Mouse (Mus musculus) spleen, postnatal 4 days (tissue): ENCODE measurements at regions not wholly inside any gene's neighbourhood (a gene's known extent, or its start where the extent isn't known, plus 50 kb on each side); places are given as distances from the start of the nearest gene placed in this dataset.

Source experiments
- DNase-seq, 2 experiments: peaks; one replicate each; pipeline ENCODE4 v3.0.0; 2022; ENCODE audit warnings: low spot score in 2 of 2

DNA sequence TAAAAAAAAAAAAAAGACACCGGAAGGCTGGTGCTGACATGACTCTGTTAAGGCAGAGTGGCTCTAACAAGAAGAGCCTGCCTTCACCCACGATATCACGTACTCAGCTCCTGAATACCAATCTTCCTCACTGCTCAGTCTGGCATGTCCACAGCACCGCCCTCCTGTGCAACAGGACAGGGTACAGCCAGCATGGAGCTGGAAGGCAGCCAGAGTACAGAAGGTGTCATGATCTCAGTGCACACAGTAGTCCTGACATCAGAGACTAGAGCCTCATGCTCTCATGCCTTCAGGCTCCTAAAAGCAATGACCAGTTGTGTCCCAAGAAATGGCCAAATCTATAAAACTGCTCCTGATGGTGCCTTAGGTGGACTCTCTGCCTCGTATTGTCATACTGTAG is 229.7 kb upstream of the Zdhhc25 start:
- DNase-seq, result no peak

DNA sequence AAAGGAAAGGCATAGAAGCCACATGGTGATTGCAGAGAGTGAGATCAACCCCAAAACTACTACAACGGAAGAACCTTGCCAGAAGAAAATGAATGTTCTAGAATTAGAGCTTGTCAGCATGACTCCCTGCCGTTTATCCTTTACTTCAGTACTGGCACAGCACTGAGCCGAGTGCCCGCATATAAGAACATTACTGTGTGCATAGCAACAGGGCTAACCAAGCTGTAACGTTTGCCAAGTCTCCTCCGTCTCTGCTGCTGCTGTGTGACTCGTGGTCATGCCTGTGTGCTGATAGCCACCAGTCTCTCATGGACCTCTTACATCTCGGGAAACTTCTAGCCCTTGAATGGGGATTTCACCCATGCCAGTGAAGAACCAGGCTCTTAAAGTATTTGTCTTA is 228.1 kb upstream of the Zdhhc25 start:
- no peak for DNase-seq

DNA sequence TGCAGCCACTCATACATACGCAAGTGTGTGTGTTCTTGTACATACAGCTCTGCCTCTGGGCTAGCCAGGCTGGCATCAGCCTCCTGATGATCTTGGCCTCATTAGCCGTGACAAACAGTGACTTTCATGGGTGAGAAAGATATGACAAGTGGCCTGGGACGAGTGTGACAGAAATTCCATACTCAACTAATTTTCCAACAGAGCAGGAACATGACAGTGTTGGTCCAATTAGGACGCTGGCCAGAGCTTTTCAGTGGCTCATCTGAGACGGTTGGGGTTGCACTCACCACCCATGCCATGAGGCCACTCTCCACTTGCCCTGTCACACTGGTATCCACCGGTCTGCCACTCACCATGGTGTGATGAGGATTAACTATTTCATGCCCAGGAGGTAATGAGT is 226.2 kb upstream of the Zdhhc25 start:
- DNase-seq, result no peak

DNA sequence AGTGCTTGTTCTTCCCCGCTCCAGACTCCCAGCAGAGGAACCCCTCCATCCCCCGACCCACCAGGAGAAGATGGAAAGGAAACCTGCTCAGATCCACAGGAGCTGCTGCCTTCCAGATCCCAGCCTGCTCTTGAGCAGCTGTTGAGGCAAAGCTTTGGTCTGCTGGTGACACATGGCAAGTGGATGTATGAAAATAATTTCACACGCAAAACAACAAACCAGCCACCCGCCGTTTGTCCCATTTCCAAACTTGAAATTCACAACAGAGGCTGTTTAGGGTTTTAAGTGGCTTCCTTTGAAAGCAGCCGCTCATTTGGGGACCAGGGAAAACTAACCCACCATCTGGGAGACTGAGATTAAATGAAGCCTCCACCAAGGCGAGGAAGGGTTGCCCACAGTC is 220.8 kb upstream of the Zdhhc25 start:
- DNase-seq, result no peak

DNA sequence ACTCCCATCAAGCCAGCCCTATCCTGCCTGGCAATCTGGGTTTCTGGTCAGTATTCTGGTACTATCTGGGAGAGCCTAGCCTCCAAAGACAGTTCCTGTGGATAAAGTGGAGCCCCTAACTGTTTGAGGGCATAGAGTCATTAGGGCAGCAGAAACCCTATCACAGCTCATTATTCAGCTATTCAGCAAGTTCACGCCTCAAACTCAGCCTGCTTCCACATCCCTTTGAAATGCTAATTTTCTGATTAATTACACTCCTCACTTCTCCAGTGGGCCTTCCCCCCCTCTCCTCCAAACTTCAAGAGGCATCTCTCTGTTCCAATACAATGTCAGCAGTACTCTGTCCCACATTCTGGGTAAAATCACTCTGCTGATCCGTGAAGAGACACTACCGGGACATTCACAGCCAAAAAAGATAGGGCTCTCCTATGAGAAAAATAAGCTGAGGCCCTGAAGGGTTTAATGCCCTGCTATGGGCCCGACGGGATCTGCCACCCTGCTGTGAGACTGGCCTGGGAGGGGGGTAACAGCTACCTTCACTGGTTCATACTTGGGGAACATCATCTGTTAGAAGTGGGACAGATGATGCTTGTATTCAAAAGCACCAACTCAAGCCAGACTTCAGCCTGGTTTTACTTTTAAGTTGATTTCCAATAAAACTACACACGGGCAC is 220.0 kb upstream of the Zdhhc25 start:
- no peak for DNase-seq

DNA sequence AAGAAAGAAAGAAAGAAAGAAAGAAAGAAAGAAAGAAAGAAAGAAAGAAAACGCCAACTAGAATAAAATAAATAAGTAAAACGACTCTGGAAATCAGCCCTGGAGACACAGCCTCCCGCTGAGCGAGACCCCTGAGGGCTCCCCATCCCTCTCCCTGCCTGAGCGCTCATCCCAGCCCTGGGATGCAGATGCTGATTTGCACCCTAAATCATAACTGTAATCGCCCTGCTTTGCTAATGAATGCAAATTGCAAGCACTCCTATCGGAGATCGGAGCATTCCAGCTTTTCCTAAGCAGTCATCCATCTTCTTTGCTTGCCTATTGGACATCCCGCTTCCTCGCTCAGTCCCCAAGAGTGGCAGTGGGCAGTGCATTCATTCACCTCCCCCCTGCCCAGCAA is 218.7 kb upstream of the Zdhhc25 start:
- DNase-seq, result no peak

DNA sequence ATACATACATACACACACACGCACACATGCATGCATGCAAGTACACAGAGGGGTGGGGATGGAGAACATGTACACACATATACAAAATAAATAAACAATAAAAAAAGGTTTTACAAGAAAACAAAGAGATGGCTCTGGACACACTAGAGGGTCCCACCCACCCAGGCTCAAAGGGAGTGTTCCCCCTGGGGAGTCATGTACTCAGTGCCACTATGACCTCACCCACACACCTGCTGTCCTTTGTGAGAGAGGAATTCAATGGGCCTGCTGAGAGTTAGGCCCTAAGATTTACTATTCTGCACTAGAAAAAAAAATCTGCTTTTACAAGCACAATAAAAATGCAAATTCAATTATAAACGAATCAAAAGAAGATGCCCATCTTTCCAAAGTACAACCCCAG is 214.2 kb upstream of the Zdhhc25 start:
- DNase-seq, result no peak

DNA sequence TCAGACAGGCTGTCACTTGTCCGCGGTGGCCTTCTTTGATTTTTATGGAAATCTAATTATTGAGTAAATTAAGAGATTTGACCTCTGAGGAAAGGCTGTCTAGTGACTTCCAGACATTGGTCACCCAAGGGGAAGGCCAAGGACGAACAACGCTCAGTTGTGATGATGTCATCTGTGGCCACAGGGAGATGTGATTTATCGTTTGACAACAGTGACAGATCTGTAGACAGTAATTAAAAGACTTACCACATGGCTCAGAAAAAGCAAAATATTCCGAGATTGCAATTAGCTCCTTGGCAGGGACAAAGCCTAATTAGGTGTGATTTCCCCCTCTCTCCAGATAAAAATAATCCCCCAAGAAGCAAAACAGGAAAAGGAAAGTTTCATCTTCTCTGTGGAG is 213.4 kb upstream of the Zdhhc25 start:
- DNase-seq, result no peak

DNA sequence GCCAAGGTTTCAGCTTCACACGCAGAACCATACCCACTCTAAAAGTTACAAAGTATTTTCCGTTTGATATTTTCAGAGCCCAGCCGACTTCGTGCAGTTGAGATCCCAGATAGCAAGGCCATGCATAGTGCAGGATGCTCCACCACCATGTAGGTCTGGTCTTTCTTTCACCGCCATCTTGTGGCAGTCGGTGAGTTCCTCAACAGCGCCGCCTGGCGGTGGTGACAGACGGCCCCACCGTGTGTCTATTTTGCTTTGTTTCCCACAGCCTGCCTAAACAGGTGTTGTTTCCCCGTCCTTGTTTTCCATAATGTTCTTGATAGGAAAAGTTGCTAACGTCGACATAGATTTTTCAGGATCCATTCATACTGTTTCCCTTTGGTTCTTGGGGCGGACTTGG is 208.3 kb upstream of the Zdhhc25 start:
- DNase-seq, result no peak

DNA sequence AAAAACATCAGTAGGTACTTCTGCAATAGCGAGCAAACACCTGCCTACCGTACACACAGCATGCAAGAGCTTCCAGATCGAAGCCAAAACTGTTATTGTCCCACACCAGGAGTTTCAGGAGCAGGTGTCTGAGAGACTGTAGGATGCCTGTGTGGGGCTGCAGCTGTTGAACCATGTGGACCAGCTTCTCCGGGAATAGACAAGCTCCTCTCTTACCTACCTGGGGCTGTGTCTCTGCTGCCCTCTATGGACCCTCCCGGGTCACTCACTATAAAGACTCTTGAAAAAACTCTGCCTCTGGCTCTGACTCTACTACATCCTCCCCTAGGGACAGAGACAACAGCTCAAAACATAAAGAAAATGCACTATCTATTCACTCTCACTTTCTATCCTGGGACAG is 201.0 kb upstream of the Zdhhc25 start:
- no peak for DNase-seq

DNA sequence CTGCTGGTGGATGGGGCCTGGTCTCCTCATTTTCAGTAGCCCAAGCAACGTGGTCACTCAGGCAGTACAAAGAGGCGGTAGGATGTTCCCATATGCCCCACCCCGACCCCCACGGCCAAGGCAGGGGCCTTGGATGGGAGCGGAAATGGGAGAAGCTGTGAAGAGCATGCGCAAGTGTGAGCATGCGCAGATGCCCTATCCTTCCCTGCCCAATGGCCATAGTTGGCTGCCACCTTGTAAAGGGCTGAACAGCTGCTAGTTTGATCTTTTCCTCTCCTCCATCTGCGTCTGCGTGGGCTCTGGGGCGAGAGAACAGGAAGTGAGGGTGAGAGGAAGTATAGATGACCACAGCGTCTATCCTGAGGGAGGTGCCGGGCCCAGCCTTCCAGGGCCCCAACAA is 200.1 kb upstream of the Zdhhc25 start:
- DNase-seq, result no peak

DNA sequence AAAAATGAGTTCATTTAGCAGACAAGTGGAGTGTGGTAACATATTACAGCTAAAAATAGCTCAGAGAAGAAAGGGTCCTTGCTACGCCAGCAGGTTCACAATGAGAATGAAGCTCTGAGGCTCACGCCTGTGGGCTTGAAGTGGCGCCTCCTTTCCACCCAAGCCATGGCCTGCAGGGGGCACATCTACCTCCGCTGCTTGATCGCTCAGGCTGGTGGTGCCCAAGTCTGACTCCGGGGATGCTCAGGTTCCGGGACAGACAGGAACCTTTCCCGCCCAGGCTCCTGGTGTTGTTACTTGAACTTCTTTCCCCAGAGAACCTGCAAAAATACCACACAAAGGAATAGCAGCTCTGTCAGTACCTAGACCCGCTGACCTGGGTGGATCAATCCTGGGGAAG is 199.3 kb upstream of the Zdhhc25 start:
- no peak for DNase-seq

DNA sequence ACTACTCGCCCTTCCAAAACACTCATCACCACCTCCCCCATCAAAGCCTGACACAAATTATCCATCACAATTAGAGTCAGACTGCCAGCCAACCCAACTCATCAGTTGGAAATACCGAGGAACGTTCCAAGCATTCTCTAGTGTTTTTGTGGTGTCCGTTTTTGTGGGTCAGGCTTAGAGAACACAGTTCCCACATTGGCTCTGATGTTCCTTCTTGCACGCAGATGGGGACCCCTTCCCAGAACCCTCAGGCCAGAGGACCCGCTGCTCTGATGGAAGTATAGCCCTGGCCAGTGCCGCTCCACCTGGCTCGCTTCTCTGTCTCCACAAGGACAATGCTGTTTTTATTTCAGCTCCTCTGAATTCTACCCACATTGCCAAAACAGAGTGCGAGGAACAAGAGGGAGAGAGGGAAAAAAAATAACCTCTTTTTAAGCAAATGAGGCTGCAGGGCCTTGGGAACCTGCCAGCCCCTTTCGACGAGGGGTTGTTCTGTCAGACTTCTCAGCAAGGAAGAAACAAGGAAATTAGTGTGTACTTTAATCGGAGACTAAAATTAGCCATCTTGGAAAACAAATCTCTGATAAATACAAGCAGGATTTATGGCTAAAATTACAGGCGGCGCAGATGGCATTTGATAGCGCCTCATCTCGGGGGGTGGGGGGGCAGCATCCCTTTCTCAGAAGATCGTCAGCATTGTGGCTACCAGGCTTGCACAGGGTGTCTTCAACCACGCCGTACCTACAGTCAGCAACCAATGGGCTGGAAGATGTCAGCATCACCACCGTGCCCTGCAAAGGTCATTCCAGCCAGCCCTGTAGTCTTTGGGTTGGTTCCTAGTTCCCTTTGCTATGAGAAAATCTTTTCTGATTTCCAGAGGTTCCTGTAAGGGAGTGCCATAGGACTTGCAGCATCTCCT is 191.4 kb upstream of the Zdhhc25 start:
- no peak for DNase-seq

DNA sequence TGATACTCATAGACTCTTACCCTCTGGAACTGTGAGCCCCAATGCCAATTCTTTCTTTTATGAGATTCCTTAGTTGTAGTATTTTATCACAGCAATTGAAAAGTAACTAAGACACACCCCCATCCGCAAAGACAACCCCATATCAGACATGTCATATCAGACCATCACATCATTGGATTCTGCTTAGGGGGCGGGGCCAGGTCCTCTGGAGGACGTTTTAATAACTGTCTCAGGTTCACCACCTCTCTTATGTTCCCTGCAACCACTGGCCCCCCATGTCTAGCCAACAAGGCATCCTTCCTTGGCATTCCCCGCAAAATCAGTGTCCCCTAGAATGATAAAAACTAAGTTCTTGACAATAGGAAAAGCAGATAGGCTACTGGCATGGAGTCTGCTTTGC is 185.9 kb upstream of the Zdhhc25 start:
- DNase-seq, result no peak

DNA sequence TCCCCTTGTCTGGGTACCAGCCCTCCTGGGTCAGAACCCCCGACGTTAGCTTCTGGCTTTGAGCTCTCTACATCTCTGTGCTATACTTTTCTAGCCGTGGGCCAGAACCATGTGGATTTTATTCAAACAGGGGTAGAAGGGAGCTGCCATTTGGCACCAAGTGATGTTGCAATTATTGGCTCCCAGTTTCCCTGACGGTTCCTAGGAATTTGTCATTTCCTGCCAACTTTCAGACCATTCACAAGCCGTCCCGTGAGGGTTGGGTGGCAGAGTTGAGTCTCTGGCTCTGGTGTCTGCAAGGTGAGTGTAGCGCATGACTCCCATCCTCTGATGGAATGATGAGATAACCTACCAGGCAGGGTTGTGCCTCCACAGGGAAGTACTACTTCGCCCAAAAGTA is 181.2 kb upstream of the Zdhhc25 start:
- no peak for DNase-seq

DNA sequence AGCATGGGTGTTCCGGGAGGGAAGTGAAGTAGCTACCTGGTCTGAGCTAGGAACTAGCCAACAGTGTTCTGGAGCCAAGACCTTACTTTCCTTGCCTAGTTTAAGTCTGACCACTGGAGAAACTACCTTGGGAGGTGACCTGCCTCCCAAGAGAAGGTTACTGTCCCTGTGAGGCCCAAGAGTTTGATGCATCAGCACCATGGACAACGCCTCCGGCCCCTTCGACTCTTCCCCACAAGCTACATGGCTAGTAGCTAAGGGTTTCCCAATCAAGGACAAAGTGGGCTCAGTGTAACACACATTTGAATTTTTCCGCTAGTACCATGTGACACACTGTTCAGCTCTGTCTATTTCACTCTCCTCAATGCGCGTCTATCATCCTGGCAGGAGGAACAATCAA is 171.7 kb upstream of the Zdhhc25 start:
- no peak for DNase-seq

DNA sequence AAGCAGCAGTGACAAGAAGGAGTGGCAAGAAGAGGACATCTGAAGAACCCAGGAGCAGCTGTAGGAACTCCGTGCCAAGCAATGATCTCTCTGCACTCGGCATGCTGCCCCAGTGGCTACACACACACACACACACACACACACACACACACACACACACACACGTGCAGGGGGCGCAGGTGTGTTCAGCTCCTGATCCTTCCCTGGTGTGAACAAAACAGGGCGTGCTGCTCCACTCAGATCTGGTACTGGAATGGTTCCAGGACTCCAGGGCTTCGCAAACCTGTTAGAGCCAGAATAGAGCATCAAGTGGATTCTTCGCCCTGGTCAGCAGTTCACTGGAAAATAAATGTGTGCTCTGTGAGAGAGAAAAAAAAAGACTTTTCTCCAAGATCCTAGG is 169.2 kb upstream of the Zdhhc25 start:
- no peak for DNase-seq

DNA sequence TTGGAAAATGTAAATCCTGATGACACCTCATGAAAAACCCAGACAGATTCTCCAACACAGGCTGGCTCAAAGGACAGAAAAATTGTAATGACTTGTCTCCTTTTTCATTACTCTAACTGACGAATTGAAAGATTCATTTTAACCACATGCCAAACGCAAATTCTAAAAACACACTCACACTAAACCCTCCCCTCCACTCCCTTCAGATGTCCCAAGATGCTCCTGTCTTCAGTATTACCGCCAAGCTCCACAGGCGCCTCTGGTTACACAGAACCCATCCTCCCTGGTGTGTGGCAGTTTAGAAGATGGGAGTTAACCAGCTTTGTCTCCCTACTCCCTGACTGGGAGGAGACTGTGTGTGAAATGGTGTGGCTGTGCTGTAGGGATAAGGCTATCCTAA is 151.8 kb upstream of the Zdhhc25 start:
- DNase-seq, result no peak

DNA sequence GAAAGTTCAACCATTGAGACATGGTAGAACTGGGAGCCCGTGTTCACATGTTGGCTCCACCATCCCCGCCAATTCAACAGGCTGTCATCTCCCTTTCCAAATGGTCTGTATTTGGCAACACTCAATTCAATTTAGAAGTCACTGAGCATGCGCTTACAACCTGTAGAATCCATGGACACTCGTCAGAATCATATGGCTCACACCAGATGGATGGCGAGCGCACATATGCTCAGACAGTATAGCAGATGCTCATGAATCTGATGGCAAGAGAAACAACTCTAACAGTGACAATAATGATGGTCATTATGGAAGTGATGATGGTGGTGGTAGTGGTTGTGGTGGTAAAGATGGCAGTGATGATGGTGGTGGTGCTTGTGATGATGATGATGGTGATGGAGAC is 148.9 kb upstream of the Zdhhc25 start:
- no peak for DNase-seq

DNA sequence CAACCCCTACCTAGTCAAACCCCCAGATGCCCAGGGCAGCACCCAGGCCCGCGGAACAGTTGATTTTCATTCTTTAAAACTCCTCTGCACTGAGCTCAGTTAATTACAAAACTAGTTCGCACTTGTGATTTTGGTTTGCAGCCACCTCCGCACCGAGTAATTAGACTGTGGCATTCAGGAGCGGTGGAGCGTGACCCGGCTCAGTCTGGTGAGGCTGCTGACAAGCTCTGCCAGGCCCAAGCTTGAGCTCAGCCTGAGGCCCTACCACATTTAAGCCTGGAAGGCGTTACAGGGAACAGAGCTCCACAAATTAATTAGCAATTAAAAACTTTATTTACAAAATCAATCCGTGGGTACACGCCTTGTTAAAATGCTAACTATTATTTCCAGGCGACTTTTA is 132.0 kb upstream of the Zdhhc25 start:
- DNase-seq, result no peak

DNA sequence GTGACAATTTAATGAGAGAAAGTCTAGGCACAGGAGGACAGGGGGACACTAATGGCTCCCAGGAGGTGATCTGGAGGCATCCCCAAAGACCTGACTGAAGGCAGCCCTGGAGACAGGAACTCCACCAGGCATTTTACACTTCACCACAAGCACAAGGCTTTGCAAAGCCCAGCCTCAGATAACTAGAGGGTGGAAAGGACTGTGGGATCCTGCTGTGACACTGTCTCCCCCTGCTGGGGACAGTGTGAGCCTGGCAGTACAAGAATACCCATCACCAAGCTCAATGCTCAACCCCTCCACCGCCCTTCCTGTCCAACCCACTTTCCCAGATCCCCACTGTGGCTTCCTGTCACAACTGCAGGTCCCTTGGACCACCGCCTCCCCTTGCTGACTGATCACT is 131.3 kb upstream of the Zdhhc25 start:
- DNase-seq, result no peak

DNA sequence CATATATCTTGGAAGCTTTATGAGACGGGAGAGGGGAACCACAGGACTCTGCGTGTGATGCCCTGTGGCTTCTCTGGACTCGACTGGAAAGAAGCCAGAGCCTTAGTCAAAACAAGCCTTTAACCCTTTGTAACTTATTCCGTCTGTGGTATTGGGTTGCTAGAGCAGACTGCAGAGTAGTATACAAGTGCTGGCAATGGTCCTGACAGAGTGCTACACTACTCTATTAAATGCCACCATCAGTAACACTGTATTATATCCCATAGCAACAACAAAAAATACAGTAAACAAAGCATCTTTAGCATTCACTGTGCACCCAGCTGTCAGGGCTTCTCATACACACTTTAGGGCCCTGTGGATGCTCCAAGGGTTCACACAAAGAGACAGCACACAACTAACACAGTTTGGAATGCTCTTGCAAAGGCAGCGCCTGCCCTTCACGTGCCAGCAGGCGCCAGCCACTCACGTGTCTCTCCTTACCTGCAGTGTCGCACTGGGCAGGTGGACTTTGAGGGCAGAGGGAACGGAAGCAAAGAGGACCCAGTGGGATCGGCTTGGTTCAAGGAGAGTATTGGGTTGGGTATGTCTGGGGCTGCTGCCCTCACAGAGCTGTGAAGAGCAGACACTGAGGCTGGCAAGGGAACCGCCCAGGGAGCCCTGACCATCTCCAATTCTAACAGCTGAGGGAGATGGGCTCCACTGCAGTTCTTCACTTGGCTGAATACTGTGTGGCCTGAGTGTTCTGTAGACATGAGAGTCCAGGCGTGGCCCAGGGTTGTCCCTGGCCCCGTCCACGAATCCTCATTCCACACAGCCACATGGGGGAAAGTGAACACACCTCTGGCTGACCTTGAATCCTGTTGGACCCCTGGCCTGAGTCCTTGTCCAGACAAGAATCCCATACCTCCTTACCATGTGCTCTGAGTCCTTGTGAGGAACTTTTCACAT is 130.3 kb upstream of the Zdhhc25 start:
- no peak for DNase-seq
